Mouse (Mus musculus): ENCODE results near the gene Sh3gl3.

Sh3gl3 gene

DNA sequence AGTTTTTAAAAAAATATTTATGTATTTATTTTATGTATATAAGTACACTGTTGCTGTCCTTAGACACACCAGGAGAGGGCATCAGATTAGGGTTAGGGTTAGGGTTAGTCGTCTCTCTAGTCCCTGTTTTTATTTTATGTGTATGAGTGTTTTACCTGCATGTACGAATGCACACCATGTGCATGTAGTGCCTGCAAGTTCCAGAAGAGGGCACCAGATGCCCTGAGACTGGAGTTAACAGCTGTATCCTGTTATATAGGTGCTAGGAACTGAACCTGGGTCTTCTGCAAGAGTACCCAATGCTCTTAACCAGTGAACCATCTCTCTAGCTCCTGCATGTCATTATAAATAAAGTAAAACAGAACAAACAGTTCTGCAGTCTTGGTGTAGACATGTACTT, 113.6 kb downstream of the Sh3gl3 start:
- DNase-seq (ENCODE audit: inconsistent ontology term): no peak

DNA sequence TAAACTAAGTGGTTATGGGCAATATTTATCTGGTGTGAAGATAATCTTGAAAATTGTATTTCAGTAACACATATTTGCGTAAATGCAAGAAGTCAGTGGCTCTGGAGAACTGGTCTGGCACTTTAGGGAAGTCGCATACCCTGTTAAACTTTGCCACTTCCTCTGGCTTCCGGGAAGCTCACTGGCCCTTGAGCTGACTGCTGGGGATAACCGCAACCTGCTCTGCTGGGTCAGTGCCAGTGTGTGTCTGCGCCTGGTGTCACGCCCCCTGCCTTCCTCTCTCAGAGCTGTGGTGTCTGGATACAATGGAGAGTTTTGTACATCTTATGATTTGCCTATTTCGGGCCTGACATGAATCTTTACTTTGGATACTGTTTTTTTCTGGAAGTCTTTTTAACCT, 119.8 kb downstream of the Sh3gl3 start:
- DNase-seq (ENCODE audit: inconsistent ontology term): no peak

DNA sequence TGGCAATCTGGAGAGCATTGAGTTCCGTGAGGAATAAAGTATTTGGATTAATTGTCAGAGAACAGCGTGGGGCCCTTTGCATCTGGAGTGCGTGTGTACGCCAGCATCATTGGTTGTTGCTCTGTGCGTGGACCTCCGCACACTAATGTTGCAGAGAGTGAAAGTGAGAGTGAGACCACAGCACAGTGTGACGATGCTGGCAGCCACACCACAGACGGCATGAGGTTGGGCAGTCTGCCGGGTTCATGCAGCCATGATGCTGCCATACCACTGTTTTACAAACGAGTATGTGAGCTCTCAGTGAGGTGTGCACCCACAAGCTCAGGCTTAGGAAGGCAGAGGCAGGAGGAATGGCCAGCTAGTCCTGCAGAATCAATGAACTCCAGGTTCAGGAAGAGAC, 120.4 kb downstream of the Sh3gl3 start:
- DNase-seq (ENCODE audit: inconsistent ontology term): no peak

DNA sequence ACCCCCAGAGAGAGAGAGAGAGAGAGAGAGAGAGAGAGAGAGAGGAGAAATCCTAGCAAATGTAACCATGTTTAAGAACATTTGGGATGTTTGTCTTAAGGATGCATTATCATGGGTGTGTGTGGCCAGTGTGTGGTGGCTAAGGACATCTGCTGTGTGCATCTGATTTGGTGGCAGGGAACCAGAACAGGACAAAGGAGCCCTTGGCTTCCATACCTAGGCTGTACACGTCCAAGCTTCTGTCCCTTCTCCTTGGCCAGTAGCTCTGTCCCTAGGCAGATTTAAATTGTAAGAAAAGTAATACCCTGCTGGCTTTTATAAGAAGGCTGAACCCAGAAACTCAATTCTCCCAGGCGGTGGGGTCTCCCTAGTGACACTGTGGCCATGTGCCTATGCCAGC, 121.0 kb downstream of the Sh3gl3 start:
- no peak for DNase-seq (ENCODE audit: inconsistent ontology term)

DNA sequence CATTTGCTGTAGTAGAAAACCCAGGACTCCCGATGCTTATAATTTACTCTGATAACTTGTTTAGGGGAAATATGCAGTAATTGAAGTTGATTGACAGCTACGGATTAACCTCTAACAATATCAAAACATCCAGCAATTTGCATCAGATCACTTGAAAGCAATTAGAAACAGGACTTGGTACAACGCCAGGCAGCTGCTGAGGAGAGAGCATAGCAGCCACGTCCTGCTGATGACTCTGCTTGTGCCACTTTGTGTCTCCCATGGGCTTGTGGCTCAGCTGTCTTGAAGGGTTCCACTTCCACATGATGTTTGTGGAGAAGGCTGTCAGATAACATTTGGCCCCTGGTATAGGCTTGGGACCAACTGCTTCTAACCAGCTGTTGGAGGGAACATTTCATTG, 134.8 kb downstream of the Sh3gl3 start:
- peak; percentile 13 for DNase-seq (ENCODE audit: inconsistent ontology term)

DNA sequence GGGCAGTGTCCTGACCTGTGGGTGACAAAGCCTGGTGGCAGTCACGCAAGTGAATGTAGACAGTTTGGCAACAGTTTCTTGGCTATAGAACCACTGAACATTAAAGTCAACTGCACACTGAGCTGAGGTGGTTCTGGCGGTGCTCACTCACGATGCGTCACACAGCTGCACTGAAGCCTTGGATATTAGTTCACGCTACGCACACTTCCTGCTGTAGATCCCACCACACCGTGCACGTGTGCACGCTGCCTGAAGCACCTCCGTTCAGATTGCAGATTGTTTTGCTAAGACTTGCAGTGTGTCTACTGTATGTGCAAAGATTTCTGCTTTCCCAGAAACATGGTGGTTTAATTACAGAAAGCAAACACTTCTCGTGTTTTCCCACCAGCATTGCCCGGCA, 144.9 kb downstream of the Sh3gl3 start:
- DNase-seq (ENCODE audit: inconsistent ontology term): no peak

DNA sequence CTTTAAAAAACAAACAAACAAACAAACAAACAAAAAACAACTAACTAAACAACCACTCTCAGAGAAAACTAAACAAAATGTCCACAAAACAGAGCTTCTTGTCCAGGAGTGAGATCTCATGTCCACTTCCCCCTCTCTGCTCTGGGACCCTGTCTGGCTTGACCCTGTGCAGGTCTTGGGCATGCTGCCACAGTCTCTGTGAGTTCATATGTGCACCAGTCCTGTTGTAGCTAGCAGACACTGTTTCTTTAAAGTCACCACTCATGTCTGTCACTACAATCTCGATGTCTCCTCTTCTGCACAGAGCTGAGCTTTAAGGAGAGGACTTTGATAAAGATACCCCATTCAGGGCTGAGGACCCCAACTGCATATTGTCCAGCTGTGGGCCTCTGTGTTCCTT, 153.0 kb downstream of the Sh3gl3 start:
- no peak for DNase-seq (ENCODE audit: inconsistent ontology term)

DNA sequence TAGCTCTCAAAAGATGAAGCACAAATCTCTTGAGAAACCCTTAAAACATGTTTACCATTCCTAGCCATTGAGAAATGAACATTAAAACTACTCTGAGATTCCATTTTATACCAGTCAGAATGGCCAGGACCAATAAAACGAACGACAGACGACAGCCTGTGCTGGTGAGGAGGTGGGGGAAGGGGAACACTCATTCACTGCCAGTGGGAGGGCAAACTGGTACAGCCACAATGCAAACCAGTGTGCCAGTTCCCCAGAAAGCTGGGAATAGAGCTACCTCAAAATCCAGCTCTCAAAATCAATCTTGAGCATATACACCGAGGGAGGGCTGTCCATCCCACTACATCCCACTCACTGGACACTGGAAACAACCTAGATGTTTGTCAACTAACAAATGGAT, 153.6 kb downstream of the Sh3gl3 start:
- DNase-seq (ENCODE audit: inconsistent ontology term): no peak

DNA sequence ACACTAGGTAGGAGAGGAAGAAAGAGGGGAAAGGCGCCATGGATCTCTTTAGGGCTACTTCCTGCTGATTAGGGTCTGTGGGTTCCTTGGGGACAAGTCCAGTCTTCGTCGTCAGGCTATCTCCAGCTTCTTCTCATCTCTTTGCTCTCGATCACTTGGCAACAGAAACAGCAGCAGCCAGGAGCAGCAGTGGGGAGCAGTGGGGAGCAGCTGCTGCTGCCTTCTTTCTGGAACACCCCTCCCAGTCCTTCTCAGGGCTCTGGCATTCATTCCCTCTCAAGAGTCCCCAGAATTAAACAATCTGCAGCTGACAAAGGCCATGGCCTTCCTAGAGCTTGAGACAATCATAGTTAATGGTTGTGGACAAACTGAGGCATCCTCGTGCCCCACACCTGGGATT, 154.2 kb downstream of the Sh3gl3 start:
- DNase-seq (ENCODE audit: inconsistent ontology term): no peak

DNA sequence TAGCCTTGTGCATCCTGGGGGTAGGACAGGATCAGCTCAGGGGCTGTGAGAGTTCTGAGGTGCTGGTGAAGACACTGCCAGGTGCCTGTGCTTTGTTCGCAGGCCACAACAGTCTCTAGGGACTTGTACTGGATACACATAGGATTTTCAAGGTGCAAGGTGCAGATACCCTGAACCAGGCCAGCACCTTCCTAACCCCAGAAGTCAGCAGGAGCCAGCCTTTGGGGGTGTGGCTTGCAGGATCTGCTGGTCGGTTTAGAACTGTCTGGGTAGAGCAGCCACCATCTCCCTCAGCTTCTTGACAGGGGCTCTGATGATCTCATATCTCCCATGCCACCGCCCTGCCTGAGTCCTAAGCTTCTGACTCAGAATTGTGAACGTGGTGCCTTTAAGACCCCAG, 156.2 kb downstream of the Sh3gl3 start:
- no peak for DNase-seq (ENCODE audit: inconsistent ontology term)

DNA sequence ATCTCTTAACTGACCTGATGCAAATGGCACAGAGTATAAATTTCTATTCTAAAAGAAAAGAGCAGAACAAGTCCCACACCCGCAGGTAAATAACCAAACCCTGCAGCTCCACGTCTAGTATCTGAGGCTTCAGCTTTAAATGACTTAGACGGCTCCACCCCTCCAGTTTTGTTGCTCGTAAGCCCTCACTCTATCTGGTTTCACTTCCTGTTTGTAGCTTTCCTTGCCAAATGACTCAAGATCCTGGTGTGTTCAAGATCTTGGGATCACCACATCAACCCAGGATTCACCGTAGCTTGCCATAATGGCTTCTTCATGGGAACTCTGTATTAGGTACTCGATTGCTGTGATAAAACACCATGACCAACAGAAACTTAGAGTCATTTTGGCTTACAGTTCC, 157.2 kb downstream of the Sh3gl3 start:
- DNase-seq (ENCODE audit: inconsistent ontology term): no peak

DNA sequence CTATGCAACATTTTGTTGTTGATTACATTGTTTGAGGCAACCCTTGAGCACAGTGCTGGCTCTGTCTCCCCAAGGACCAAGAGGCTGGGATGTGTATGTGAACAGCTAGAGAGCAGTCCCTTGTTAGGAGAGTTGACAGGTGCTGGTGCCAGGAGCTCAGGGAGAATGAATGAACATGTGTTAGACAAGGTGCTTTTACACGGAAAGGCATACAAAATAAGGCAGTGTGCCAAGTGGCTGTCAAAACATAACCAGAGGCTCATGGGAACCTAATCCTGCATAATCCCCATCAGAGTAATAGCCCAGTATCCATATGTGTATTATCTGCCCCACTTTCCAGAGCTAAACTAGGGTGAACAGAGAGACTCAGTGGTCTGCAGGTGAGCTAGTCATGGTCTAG, 160.4 kb downstream of the Sh3gl3 start:
- DNase-seq (ENCODE audit: inconsistent ontology term): no peak

DNA sequence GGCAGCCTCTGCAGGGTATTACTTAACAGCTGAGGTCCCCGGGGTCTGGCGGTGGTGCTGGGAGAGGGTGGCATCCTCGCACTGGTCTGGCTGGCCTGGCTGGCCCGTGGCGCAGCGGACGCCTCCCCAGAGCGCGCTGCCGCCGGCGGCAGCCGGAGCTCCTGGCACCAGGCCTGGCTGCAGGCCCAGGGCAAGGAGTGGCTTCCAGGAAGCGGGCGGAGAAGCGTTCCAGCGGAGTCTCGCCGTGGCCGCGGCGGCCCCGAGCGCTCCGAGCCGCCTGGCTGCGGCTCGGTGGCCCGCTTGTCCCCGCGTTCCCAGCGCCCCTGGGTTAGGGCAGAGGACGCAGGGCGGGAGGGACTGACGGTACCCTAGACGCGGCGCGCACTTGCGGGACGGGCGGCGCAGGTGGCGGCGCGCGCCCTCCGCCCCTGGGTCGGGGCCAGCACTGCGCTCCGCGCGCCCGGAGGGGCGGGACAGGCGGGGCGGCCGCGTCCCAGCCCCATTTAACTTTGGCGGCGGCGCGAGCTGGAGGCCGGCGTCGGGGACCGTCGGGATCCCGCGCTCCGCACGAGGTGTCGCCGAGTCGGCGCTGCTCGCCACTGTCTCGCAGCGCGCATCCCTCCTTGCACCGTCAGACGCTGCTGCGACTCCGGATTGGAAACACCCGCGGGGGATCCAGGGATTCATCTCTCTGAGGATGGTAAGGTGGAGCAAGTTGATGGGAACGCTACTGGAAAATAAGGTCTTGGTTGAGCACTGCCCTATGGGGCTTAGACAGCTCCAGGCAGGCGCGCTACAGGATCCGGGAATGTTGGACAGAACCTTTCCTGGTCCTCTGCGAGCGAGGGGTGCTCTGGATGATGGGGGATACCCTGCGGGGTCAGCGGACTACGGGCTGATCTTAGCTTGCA, 161.8 kb downstream of the Sh3gl3 start, which contains the start of gene Adamtsl3:
Gene Adamtsl3, plus strand, starts transcription at position 484 of the 911 bp plus-strand sequence.
- DNase-seq (ENCODE audit: inconsistent ontology term): peak; percentile 79

DNA sequence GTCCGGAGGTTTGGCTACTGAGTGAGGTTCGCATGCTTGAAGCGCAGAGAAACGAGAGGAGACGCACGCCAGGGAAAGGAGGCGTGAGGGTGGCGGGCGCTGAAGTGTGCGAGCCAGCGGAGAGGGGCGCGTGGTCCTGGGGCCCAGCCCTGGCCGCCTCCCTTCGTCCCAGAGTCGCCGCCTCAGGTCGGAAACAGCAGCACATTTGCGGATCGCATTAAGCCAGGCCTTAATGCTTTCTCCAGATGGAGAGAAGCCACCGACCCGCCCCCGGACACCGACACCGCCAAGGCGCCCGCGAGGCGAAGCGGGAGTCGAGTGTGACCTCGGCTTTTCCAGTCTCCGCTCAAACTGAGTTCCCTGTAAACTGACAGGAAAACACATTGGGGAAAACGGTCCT, 162.5 kb downstream of the Sh3gl3 start:
- DNase-seq (ENCODE audit: inconsistent ontology term): no peak

DNA sequence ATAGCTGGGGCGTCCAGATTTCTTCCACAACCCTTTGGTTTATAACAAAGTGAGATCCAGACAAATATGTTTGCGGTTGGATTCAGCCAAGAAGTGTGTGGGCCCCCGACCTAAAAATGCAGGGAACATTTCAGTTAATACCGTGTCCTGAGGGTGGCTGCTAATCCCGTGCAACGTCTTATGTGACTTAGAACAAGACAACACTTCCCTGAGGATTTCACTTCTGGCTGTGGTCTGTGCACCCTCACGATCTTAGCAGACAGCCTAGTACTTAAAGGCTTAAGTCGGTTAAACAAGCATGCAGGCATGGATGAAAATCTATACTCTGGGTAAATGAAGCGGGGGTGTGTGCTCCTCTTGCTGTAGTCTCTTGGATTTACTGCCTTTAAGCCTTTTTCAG, 164.5 kb downstream of the Sh3gl3 start:
- no peak for DNase-seq (ENCODE audit: inconsistent ontology term)

DNA sequence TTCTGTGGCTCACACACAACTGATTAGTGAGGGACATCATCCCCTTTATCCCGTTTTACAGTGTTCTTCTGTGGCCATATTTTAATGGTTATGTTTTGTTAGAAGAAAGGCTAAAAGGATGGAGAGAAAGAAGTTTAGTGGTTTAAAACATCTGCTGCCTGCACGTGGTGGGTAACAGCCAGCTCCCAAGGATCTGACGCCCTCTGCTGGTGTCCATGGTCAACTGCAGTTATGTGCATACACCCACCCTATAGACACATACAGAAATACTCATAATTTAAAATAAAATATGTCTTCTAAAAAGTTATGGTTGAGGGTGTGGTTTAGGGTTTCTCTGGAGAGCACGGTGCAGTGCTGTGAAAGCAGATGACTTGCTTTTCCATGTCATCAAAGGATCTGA, 164.9 kb downstream of the Sh3gl3 start:
- DNase-seq (ENCODE audit: inconsistent ontology term): no peak

DNA sequence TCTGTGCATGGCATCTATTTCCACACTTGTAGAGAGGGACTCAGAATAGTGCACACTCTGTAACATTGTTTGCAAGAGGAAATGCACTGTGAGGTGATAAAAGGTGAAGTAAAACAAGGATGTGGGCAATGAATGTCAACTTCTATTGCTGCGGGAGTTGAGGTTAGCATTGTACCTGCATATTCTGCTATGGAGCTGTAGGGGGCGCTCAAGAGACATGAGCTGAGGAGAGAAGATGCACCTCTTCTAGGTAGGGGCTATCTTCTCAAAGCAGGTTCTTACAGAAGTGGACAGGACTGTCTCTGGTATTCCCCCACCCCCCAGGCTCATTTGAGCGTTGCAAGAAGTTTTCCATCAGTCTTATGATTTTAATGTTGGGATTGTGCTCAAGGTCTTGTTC, 165.6 kb downstream of the Sh3gl3 start:
- DNase-seq (ENCODE audit: inconsistent ontology term): no peak

DNA sequence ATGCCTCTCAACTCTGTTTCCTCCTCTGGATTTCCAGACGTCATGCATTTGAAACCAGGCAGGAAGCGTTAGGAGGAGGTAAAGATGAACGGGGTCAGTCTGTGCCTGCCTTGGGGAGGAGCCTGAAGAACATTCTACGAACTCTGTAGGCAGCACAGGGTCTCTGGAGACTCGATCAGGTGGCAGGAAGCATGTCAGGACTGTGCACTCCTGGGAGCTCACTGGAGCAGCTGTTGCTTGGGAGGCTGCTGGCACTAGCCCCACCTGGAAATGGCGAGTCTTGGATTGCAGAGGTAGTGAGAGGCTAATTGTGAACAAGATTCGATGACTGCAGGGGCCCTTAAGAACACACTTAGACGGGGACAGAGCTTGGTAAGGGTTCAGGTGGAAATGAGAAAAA, 167.8 kb downstream of the Sh3gl3 start:
- DNase-seq (ENCODE audit: inconsistent ontology term): no peak

DNA sequence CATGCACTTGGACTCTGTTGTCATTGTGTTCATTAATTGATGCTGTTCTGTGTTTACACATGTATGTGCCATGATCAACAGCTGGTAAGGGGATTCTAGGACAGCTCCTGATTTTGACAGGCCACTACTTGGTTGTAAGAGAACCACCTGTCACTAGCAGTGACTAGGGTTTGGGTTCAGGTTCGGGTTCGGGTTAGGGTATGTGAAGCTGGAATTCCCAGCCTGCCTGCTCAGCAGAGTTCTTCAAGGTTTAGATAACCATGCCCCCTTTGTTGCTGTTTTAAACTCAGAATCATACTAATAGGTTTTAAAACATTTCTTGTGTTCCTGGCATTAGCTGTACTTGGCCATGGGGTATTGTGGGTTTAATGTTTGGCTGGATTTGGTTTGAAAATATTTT, 173.1 kb downstream of the Sh3gl3 start:
- DNase-seq (ENCODE audit: inconsistent ontology term): no peak

DNA sequence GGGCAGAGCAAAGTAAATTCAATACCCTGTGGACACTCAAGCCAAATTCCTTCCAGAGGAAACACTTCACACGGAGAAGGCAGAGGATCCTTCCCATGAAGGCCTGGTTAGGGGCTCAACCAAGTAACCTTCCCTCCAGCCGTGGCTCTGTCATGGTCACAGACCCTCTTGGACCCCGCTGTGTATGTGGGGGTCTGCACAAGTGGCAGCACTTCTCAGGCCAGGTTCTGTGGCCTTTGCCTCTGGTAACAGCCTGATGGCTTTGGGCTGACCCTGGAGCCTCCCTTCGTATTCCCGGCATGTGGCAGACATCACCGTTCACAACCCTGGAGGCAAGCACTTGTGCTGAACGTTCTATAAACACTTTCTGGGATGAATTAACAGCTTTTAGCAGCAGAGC, 176.2 kb downstream of the Sh3gl3 start:
- no peak for DNase-seq (ENCODE audit: inconsistent ontology term)

DNA sequence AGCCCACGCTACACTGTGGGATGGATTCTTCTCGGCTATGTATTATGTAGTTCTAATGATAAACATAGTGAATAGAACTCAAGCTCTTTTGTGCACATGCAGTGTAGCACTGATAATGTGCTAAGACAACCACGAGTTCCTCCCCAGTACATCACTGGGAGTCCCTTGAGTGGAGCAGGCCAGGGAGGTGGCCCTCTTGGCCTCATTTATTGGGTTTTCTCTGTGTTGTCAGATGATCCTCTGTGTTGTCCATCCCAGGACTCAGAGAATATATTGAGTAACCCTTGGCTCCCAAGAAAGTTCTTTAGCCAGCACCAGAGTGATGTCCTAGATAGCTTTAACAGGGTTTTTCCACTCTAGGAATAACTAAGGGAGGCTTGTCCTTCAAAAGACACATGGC, 176.8 kb downstream of the Sh3gl3 start:
- no peak for DNase-seq (ENCODE audit: inconsistent ontology term)

Data from Muller cell, postnatal 12 days (primary cell).